Mouse (Mus musculus): ENCODE data around the gene Nim1k. TPM values are rescaled to one million over a fixed set of nuclear protein-coding genes. Genes with fewer than 3 reads are reported as not detected.

Nim1k gene
- 4.5 and 4.7 TPM in 2 replicates for polyA plus RNA-seq (2015; fragmentation: Nextera tagmentation; extraction: Ambion mirVana)

DNA sequence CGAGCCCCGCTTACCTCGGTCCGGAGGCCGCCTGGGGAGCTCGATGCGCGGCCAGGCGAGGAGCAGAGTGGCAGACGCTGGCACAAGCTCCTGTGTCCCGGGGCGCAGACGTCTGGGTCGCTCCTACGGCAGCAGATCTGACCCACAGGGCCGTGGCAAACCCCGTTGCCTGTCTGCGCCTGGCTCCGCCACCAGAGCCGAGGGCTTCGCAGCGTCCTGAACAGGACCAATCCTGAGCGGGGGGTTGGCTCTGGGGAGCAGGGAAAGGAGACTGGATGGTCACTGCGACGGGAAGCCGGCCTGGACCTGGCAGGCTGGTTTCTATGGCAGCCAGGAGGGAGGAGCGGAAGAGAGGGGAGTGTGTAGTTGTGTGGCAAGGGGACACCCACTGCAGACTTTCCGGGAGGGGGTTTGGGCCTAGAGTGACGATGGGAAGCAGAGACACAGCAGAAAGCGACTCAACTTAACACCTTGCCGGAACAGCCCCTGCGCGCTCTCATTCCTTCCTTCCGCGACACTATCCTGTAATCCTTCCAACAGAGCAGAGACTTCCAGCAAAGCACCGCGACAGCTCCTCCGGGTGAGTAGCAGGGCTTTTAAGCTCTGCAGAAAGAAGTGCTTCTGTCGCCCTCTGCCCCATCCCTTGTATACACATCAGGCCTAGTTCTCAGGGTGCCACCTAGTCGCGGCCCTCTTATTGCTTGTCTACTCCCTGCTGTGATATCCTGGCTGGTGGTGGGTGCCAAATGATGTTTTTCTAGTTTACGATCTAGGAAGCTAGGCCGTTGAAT lies at the start of gene Nim1k:
Gene Nim1k (minus strand): TSS at position 202 of the 791 bp plus-strand sequence.
- H3K4me2 ChIP-seq: peak within 1 kb of the TSS; percentile 83
- peak; percentile 94 for ATAC-seq (replicated peaks)
- H3K27me3 ChIP-seq (replicated peaks): no peaks in the 10 kb centered on the region
- under 1% methylated on average over 43 of the region's 43 CpGs for WGBS
- H3K36me3 ChIP-seq (replicated peaks): no peaks in the 10 kb centered on the region
- no peaks in the 10 kb centered on the region for H3K9me3 ChIP-seq
- peak within 1 kb of the TSS; percentile 60 for H3K9ac ChIP-seq
- H3K27ac ChIP-seq: peak within 1 kb of the TSS; percentile 85
- peaks cover 15% of the 10 kb centered on the region for H3K4me1 ChIP-seq
- H3K4me3 ChIP-seq: peak within 1 kb of the TSS; percentile 58

DNA sequence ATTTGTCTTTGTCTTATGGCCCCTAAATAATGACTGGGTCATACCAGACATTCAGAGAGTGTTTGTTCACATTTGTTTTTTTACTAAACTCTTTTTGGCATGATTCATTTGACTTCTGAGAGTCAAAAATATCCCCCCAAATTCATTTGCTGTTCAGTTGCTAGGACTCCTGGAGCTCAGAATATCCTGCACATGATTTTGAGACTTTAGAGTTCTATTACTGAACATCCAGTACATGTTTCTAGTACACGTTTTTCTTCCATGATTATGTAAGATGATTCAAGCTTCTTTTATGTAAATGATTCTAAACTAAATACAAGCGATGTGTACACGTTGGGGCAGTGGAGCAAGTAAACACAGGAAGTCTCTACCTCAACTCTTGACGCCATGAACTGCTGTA lies 42.0 kb upstream of the Nim1k start:
- WGBS: 70% methylated on average over 4 of the region's 4 CpGs
- H3K9ac ChIP-seq: no peak overlapping the region
- ATAC-seq (replicated peaks): no peak
- no peak overlapping the region for H3K27ac ChIP-seq
- no peak overlapping the region for H3K4me2 ChIP-seq
- no peaks in the 10 kb centered on the region for H3K9me3 ChIP-seq
- no peaks in the 10 kb centered on the region for H3K4me1 ChIP-seq
- H3K27me3 ChIP-seq (replicated peaks): no peaks in the 10 kb centered on the region
- no peak overlapping the region for H3K4me3 ChIP-seq
- no peaks in the 10 kb centered on the region for H3K36me3 ChIP-seq (replicated peaks)

DNA sequence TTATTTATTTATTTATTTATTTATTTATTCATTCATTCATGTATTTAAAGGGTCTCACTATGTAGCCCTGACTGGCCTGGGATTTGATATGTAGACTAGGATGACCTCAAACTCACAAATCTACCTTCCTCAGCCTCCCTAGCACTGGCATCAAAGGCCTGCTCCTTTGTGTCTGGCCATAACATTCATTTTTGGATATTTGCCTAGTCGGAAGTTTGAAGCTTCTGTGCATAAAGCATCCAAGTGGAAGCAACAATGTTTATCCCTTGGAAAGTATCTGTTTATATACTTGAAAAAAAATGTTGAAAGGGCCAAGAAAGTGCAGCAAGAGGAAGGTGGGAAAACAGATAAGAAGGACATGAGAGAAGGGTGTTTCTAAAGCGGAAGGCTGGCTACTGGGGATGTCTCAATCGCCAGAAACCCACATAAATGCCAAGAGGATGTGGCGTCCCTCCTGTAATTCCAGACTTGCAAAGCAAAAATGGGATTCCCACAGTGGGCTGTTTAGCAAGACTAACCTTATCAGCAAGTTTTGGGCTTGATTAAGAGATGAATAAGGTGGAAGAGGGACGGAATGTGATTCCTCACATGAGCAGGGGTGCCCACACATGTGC lies 37.2 kb upstream of the Nim1k start:
- peaks cover 20% of the 10 kb centered on the region for H3K4me1 ChIP-seq
- H3K4me2 ChIP-seq: no peak overlapping the region
- no peak overlapping the region for H3K9ac ChIP-seq
- no peaks in the 10 kb centered on the region for H3K27me3 ChIP-seq (replicated peaks)
- H3K4me3 ChIP-seq: no peak overlapping the region
- no peak overlapping the region for H3K27ac ChIP-seq
- H3K36me3 ChIP-seq (replicated peaks): no peaks in the 10 kb centered on the region
- no peaks in the 10 kb centered on the region for H3K9me3 ChIP-seq
- WGBS: 84% methylated on average over 5 of the region's 5 CpGs
- no peak for ATAC-seq (replicated peaks)

DNA sequence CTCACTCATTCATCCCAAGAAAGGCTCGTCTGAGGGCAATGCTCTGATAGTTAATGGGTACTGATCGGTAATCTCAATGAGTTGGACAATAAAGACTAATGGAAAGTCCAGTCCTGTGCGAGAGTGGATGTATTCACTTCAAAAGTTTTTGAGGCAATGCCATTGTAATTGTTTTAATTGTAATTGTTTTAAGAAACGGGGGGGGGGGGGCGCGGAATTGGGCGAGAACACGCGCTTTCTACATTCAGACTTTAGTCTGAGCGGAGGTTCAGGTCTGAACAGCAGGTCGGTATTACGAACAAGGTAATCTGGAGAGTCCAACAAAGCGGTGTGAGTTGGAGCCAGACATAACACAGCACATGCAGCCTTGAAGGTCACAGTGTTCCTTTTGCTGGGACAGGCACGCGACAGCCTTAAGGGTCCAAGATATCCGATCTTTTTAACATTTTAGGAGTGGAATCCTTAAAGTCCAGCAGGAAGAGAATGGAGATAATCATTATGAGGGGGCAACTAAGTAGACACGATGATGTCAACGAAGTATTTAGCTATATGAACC lies 36.0 kb upstream of the Nim1k start:
- Histone ChIP-seq H3K27me3 (replicated peaks) (no peaks in the 10 kb centered on the region), H3K9ac (peak overlapping the region; percentile 67), H3K36me3 (replicated peaks) (no peaks in the 10 kb centered on the region; the same call in 1 of the 2 replicates), H3K27ac (peak overlapping the region; percentile 93), H3K4me1 (peaks cover 23% of the 10 kb centered on the region), H3K4me3 (peak overlapping the region; percentile 97), H3K4me2 (peak overlapping the region; percentile 68), H3K9me3 (no peaks in the 10 kb centered on the region)
- WGBS: 3% methylated on average over 18 of the region's 18 CpGs
- ATAC-seq (replicated peaks): no peak

DNA sequence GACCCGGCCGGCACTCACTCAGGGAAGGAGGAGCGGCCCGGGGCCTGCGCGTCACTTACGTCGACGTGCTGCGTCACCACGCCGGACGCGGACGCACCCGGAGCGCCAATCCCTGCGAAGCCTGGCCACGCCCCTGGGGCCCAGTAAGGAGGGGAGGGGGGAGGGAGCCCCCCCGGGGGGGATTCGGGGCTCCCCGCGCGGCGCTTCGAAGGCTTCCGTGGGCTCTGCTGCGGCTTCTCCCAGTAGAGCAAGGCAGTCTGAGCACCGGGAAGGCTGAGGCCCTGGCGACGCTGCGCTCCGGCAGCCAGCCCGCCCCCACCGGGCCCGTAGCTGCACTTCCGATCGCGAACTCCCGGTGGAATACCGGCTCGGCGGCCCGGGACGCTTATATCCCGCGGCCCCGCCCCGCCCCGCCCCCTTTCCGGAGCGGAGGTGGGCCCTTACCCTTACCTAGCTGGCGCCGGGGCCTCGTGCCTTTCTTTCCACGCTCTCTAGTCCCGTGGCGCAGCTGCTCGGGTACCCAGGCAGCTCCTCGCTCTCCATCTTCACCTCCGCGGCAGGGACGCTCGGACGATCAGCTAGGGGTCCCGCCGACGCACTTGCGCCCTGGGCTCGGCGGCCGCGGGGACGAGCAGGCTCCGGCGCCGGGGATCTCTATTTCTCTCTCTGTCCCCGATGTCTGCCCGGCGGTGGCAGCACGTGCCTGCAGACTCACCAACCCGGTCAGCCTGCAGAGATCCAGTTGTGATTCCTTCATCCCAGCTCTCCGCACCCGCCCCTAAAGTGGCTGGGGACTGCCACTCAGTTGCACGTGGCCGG lies 35.3 kb upstream of the Nim1k start, which contains the start of gene Zfp131:
Gene Zfp131 (minus strand): TSS at position 129 of the 819 bp plus-strand sequence.
- ATAC-seq (replicated peaks): peak; percentile 97
- Histone ChIP-seq H3K27ac (peak within 1 kb of the TSS; percentile 93), H3K36me3 (replicated peaks) (peaks cover 2% of the 10 kb centered on the region; the same call in 1 of the 2 replicates), H3K27me3 (replicated peaks) (no peaks in the 10 kb centered on the region), H3K4me2 (peak within 1 kb of the TSS; percentile 68), H3K9me3 (no peaks in the 10 kb centered on the region), H3K4me3 (peak within 1 kb of the TSS; percentile 97), H3K4me1 (peaks cover 26% of the 10 kb centered on the region), H3K9ac (peak within 1 kb of the TSS; percentile 96)
- under 1% methylated on average over 62 of the region's 86 CpGs for WGBS

DNA sequence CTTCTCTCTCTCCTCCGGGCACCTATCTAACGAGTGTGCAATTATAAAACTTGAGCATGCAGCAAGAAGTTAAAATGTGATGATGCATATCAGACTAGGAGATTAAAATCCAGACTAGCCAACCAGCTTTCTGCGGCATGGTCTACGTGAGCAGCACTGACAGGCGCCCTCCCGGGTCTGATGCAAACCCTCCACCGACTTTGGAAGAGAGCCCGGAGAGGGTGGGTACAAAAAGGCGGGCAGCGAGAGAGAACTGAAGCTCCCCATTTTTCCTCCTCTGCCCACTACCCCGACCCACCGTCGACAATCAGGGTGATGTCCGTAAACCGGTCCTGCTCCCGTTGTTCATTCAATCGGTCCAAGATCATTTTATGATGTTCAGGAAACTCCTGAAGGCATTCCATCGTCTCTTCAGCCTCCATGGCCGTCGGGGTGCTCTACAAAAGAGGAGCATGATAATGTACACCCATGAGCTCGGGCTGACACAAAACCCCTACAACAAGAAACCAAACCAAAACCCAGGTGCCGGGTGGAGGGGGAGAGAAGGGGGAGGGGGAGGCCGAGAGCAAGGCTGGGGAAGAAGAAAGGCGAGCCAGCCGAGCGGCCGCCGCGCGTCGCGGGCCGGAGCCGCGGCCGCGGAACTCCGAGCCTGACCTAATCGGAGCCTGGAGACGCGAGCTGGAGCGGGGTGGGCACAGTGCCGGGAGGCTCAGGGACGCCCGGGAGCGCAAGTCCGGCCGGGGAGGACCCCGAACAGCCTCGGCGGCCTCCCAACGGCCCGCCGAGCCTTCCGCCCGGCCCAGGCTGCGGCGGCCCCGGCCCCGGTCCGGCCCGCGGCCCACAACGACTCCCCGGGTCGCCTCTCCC lies 34.4 kb upstream of the Nim1k start:
- H3K9me3 ChIP-seq: no peaks in the 10 kb centered on the region
- H3K27me3 ChIP-seq (replicated peaks): no peaks in the 10 kb centered on the region
- H3K4me1 ChIP-seq: peaks cover 27% of the 10 kb centered on the region
- under 1% methylated on average over 56 of the region's 66 CpGs for WGBS
- H3K4me2 ChIP-seq: peak overlapping the region; percentile 53
- ATAC-seq (replicated peaks): peak; percentile 78
- H3K4me3 ChIP-seq: peak overlapping the region; percentile 97
- peak overlapping the region; percentile 96 for H3K9ac ChIP-seq
- H3K36me3 ChIP-seq (replicated peaks): peaks cover 5% of the 10 kb centered on the region; the same call in 1 of the 2 replicates
- peak overlapping the region; percentile 93 for H3K27ac ChIP-seq

DNA sequence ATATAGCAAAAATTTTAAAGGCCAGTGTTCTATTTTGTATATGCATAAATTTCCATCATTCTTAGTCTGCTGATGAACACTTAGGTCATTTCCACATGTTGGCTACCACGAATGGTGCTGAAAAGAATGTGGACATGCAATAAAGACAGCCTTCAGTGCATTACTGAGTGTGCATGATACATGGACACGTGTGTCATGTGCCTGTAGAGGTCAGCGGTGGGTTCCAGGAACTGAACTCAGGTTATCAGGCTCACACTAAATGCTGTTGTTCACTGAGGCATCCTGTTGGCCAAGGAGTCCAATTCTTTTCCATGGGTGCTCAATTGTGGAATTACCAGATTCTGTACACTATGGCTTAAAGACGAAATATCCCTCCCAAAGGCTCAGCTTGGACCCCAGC lies 27.9 kb upstream of the Nim1k start:
- no peak overlapping the region for H3K9ac ChIP-seq
- peaks cover 37% of the 10 kb centered on the region; the same call in 1 of the 2 replicates for H3K36me3 ChIP-seq (replicated peaks)
- H3K4me2 ChIP-seq: no peak overlapping the region
- ATAC-seq (replicated peaks): no peak
- H3K27me3 ChIP-seq (replicated peaks): no peaks in the 10 kb centered on the region
- H3K27ac ChIP-seq: no peak overlapping the region
- 86% methylated on average over 4 of the region's 4 CpGs for WGBS
- H3K4me3 ChIP-seq: no peak overlapping the region
- peaks cover 9% of the 10 kb centered on the region for H3K4me1 ChIP-seq
- H3K9me3 ChIP-seq: no peaks in the 10 kb centered on the region

DNA sequence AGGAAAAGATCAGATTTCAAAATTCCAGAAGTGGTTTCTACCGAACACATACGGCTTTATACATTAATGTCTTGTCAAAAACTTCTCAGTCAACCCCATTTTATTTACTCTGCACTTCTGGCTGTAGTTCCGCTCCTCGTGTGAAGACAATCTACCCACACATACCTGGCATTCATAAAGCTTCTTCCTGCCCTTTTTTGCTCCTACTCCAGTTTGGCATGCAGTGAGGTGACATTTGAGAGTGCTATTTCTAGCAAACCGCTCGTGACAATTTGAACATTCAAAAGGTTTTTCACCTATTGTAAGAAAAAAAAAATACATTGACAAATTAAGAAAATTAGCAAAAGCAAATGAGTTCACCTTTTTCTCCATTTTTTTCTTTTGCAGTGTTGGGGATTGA lies 12.9 kb upstream of the Nim1k start:
- Histone ChIP-seq H3K27ac (no peak overlapping the region), H3K4me2 (no peak overlapping the region), H3K4me3 (no peak overlapping the region), H3K9ac (no peak overlapping the region), H3K27me3 (replicated peaks) (no peaks in the 10 kb centered on the region), H3K36me3 (replicated peaks) (peaks cover 47% of the 10 kb centered on the region), H3K4me1 (no peaks in the 10 kb centered on the region), H3K9me3 (no peaks in the 10 kb centered on the region)
- WGBS: 92% methylated on average over 6 of the region's 6 CpGs
- no peak for ATAC-seq (replicated peaks)

DNA sequence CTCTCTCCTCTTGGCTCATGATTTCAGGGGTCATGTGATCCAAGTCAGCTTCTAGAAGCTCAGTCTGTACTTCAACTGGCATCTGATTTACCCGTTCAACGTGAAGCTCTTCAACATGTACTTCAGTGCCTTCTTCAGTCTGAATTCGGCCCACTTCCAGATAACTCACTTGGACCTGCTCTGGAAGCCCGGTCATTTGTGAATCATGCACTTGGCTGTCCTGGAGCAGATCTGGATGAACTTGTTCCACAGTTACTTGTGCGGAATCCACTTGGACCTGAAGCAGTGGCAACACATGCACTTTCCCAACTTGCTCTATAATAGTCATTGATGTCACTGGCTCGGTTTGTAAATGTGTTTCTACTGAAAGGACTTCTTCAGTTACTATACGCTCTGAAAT lies 10.8 kb upstream of the Nim1k start:
- Histone ChIP-seq H3K36me3 (replicated peaks) (peaks cover 31% of the 10 kb centered on the region; the same call in 1 of the 2 replicates), H3K4me3 (no peak overlapping the region), H3K27me3 (replicated peaks) (no peaks in the 10 kb centered on the region), H3K4me1 (no peaks in the 10 kb centered on the region), H3K9me3 (no peaks in the 10 kb centered on the region), H3K9ac (no peak overlapping the region), H3K27ac (no peak overlapping the region), H3K4me2 (no peak overlapping the region)
- no peak for ATAC-seq (replicated peaks)
- WGBS: 96% methylated on average over 7 of the region's 7 CpGs

DNA sequence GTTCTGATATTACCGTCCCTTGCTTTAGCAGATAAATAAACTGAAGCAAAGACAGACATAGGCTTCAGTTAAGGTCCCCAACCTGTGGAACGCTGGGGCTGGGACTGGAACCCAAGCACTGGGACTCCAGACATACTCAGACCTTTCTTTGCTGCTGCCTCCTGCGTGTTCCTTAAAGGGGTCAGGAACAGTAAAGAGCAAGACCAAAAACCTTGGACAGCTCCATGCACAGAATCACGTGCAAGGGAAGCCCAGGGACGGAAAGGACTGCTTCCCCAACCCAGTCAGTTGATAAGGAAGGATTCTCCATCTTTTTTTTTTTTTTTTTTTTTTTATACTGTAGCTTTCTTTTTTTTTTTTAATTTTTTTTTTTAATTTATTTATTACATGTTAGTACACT lies 1.1 kb upstream of the Nim1k start:
- Histone ChIP-seq H3K36me3 (replicated peaks) (no peaks in the 10 kb centered on the region), H3K4me1 (peaks cover 15% of the 10 kb centered on the region), H3K9ac (no peak overlapping the region; the same call in 1 of the 2 replicates), H3K4me2 (peak overlapping the region; percentile 83; the same call in 1 of the 2 replicates), H3K9me3 (no peaks in the 10 kb centered on the region), H3K27ac (no peak overlapping the region), H3K4me3 (no peak overlapping the region), H3K27me3 (replicated peaks) (no peaks in the 10 kb centered on the region)
- ATAC-seq (replicated peaks): no peak
- WGBS: 42% methylated on average over 5 of the region's 5 CpGs

DNA sequence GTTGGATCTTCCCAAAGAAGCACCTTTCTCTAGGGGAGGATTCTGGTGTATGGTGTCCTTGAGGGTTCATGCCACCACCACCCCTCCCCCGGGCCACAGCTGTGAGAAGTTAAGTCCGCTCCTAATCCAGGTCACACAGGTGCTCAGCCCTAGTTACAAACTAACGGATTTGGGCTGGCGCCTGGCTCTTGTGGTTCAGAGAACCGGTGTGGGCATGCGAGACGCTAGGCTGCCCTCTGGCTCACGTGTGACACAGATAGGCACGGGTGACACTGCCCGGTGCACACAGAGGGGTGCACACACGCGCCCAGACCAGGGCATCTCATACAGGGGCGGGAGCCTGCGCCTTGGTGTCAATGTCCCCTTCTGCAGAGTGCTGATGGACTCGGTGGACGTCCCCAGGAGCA lies 538 bp downstream of the Nim1k start:
- Histone ChIP-seq H3K36me3 (replicated peaks) (no peaks in the 10 kb centered on the region), H3K9me3 (no peaks in the 10 kb centered on the region), H3K9ac (peak overlapping the region; percentile 60), H3K4me1 (peaks cover 15% of the 10 kb centered on the region), H3K4me3 (peak overlapping the region; percentile 58), H3K4me2 (peak overlapping the region; percentile 83), H3K27me3 (replicated peaks) (no peaks in the 10 kb centered on the region), H3K27ac (peak overlapping the region; percentile 85)
- WGBS: under 1% methylated on average over 16 of the region's 16 CpGs
- ATAC-seq (replicated peaks): peak; percentile 82

Data from midbrain, embryonic 15.5 days (tissue).